Mouse (Mus musculus): ENCODE measurements around the gene Fxyd4. TPM values are rescaled to one million over a fixed set of nuclear protein-coding genes. Genes with fewer than 3 reads are reported as not detected.

The Fxyd4 gene
- total RNA-seq (2021) (not detected), polyA plus RNA-seq (2012; rRNA removed) (0.25 TPM in 1 of 2 replicates, not detected in the other)
- long read RNA-seq, result 0 reads

- Histone ChIP-seq H3K79me2 (replicated peaks; ENCODE audit: control insufficient read depth, insufficient read depth, low read length) (no peaks in the 10 kb centered on the region), H3K27me3 (ENCODE audit: control insufficient read depth, insufficient read depth, low read length) (no peaks in the 10 kb centered on the region), H3K9ac (ENCODE audit: low read depth, low read length) (no peak within 1 kb of the TSS), H3K4me1 (ENCODE audit: control insufficient read depth, insufficient read depth, low read length) (no peaks in the 10 kb centered on the region), H3K36me3 (ENCODE audit: control insufficient read depth, insufficient read depth, low read length) (no peaks in the 10 kb centered on the region), H3K27ac (no peak within 1 kb of the TSS), H3K4me3 (no peak within 1 kb of the TSS)
- WGBS, result 71% methylated on average over 10 of the region's 10 CpGs
- TF ChIP-seq POLR2A (IDR thresholded peaks at IDR 0.05; ENCODE audit: insufficient read depth, low read depth, low read length) (no peak), EP300 (IDR thresholded peaks at IDR 0.05; ENCODE audit: insufficient read depth, low read depth, low read length) (no peak), CTCF (IDR thresholded peaks at IDR 0.05) (no peak)
- DNase-seq, result no peak
- intact Hi-C loops (cut with DNase I), result loop anchor here (10.0 kb wide), 1 partner anchor 157 kb away; no protein-coding TSS in a partner anchor
These were observed at the start of gene Fxyd4 for GRCm38 (mm10) chr6:117937222-117937932. Gene Fxyd4, minus strand, starts transcription at chr6:117937692.

GRCm38 (mm10) chr6:117987173-117987572, 49.7 kb upstream of the Fxyd4 start:
- WGBS, result 53% methylated on average over 5 of the region's 5 CpGs

GRCm38 (mm10) chr6:117966729-117967128, 29.2 kb upstream of the Fxyd4 start:
- no peaks in the 10 kb centered on the region for H3K27me3 ChIP-seq (ENCODE audit: control insufficient read depth, insufficient read depth, low read length)
- no peaks in the 10 kb centered on the region for H3K36me3 ChIP-seq (ENCODE audit: control insufficient read depth, insufficient read depth, low read length)
- no peak for DNase-seq
- intact Hi-C loops (cut with DNase I), result no loop called here
- no peak overlapping the region for H3K4me3 ChIP-seq
- no peaks in the 10 kb centered on the region for H3K4me1 ChIP-seq (ENCODE audit: control insufficient read depth, insufficient read depth, low read length)
- H3K79me2 ChIP-seq (replicated peaks; ENCODE audit: control insufficient read depth, insufficient read depth, low read length), result no peaks in the 10 kb centered on the region
- H3K27ac ChIP-seq, result no peak overlapping the region
- no peak for TF ChIP-seq POLR2A (IDR thresholded peaks at IDR 0.05; ENCODE audit: insufficient read depth, low read depth, low read length)
- TF ChIP-seq CTCF (IDR thresholded peaks at IDR 0.05), result peak; percentile 45
- H3K9ac ChIP-seq (ENCODE audit: low read depth, low read length), result no peak overlapping the region
- WGBS, result 14% methylated on average over 9 of the region's 9 CpGs

More at GRCm38 (mm10) chr6:117987173-117987572, 49.7 kb upstream of the Fxyd4 start:
- H3K4me3 ChIP-seq, result no peak overlapping the region
- H3K27me3 ChIP-seq (ENCODE audit: control insufficient read depth, insufficient read depth, low read length), result no peaks in the 10 kb centered on the region
- no peak overlapping the region for H3K27ac ChIP-seq
- TF ChIP-seq EP300 (IDR thresholded peaks at IDR 0.05; ENCODE audit: insufficient read depth, low read depth, low read length) (no peak), POLR2A (IDR thresholded peaks at IDR 0.05; ENCODE audit: insufficient read depth, low read depth, low read length) (no peak), CTCF (IDR thresholded peaks at IDR 0.05) (peak; percentile 39)
- DNase-seq, result no peak
- no peaks in the 10 kb centered on the region for H3K36me3 ChIP-seq (ENCODE audit: control insufficient read depth, insufficient read depth, low read length)
- H3K9ac ChIP-seq (ENCODE audit: low read depth, low read length), result no peak overlapping the region
- H3K4me1 ChIP-seq (ENCODE audit: control insufficient read depth, insufficient read depth, low read length), result no peaks in the 10 kb centered on the region
- intact Hi-C loops (cut with DNase I), result no loop called here
- H3K79me2 ChIP-seq (replicated peaks; ENCODE audit: control insufficient read depth, insufficient read depth, low read length), result no peaks in the 10 kb centered on the region

GRCm38 (mm10) chr6:117963201-117963600, 25.7 kb upstream of the Fxyd4 start:
- H3K4me1 ChIP-seq (ENCODE audit: control insufficient read depth, insufficient read depth, low read length), result no peaks in the 10 kb centered on the region
- H3K9ac ChIP-seq (ENCODE audit: low read depth, low read length), result no peak overlapping the region
- no peaks in the 10 kb centered on the region for H3K27me3 ChIP-seq (ENCODE audit: control insufficient read depth, insufficient read depth, low read length)
- no peaks in the 10 kb centered on the region for H3K36me3 ChIP-seq (ENCODE audit: control insufficient read depth, insufficient read depth, low read length)
- TF ChIP-seq CTCF (IDR thresholded peaks at IDR 0.05), result no peak
- no peak for TF ChIP-seq EP300 (IDR thresholded peaks at IDR 0.05; ENCODE audit: insufficient read depth, low read depth, low read length)
- no peak for TF ChIP-seq POLR2A (IDR thresholded peaks at IDR 0.05; ENCODE audit: insufficient read depth, low read depth, low read length)
- H3K79me2 ChIP-seq (replicated peaks; ENCODE audit: control insufficient read depth, insufficient read depth, low read length), result no peaks in the 10 kb centered on the region
- WGBS, result 77% methylated on average over 3 of the region's 3 CpGs
- no peak for DNase-seq
- H3K27ac ChIP-seq, result no peak overlapping the region
- no peak overlapping the region for H3K4me3 ChIP-seq
- intact Hi-C loops (cut with DNase I), result no loop called here

- Histone ChIP-seq H3K27me3 (ENCODE audit: control insufficient read depth, insufficient read depth, low read length) (no peaks in the 10 kb centered on the region), H3K36me3 (ENCODE audit: control insufficient read depth, insufficient read depth, low read length) (no peaks in the 10 kb centered on the region), H3K27ac (no peak overlapping the region), H3K4me3 (no peak overlapping the region), H3K79me2 (replicated peaks; ENCODE audit: control insufficient read depth, insufficient read depth, low read length) (no peaks in the 10 kb centered on the region), H3K4me1 (ENCODE audit: control insufficient read depth, insufficient read depth, low read length) (peaks cover 2% of the 10 kb centered on the region; the same call in 1 of the 2 replicates), H3K9ac (ENCODE audit: low read depth, low read length) (no peak overlapping the region)
- no peak for DNase-seq
- WGBS, result 32% methylated on average over 14 of the region's 14 CpGs
- TF ChIP-seq EP300 (IDR thresholded peaks at IDR 0.05; ENCODE audit: insufficient read depth, low read depth, low read length) (no peak), CTCF (IDR thresholded peaks at IDR 0.05) (no peak), POLR2A (IDR thresholded peaks at IDR 0.05; ENCODE audit: insufficient read depth, low read depth, low read length) (no peak)
- intact Hi-C loops (cut with DNase I), result no loop called here
These were observed 19.5 kb upstream of the Fxyd4 start for GRCm38 (mm10) chr6:117956851-117957501.

GRCm38 (mm10) chr6:117956161-117956560, 18.7 kb upstream of the Fxyd4 start:
- Histone ChIP-seq H3K27ac (no peak overlapping the region), H3K4me1 (ENCODE audit: control insufficient read depth, insufficient read depth, low read length) (peaks cover 2% of the 10 kb centered on the region; the same call in 1 of the 2 replicates), H3K9ac (ENCODE audit: low read depth, low read length) (no peak overlapping the region), H3K79me2 (replicated peaks; ENCODE audit: control insufficient read depth, insufficient read depth, low read length) (no peaks in the 10 kb centered on the region), H3K36me3 (ENCODE audit: control insufficient read depth, insufficient read depth, low read length) (no peaks in the 10 kb centered on the region), H3K27me3 (ENCODE audit: control insufficient read depth, insufficient read depth, low read length) (no peaks in the 10 kb centered on the region), H3K4me3 (no peak overlapping the region)
- intact Hi-C loops (cut with DNase I), result no loop called here
- no peak for TF ChIP-seq POLR2A (IDR thresholded peaks at IDR 0.05; ENCODE audit: insufficient read depth, low read depth, low read length)
- TF ChIP-seq EP300 (IDR thresholded peaks at IDR 0.05; ENCODE audit: insufficient read depth, low read depth, low read length), result no peak
- no peak for TF ChIP-seq CTCF (IDR thresholded peaks at IDR 0.05)
- WGBS, result 53% methylated on average over 6 of the region's 6 CpGs
- no peak for DNase-seq
